Mouse (Mus musculus) embryo, embryonic 10 days (tissue): Measurements from ENCODE around the gene Hdac9.
"Not testable (repeated sequence)": the region's sequence is repeated elsewhere in the genome, so short reads cannot be mapped to it uniquely, and the experiment has no call there.

Source experiments
- DNase-seq: peaks from one replicate; pipeline ENCODE4 v3.0.0-alpha.2; 2015; ENCODE audit warnings: low spot score

Hdac9 gene

DNA sequence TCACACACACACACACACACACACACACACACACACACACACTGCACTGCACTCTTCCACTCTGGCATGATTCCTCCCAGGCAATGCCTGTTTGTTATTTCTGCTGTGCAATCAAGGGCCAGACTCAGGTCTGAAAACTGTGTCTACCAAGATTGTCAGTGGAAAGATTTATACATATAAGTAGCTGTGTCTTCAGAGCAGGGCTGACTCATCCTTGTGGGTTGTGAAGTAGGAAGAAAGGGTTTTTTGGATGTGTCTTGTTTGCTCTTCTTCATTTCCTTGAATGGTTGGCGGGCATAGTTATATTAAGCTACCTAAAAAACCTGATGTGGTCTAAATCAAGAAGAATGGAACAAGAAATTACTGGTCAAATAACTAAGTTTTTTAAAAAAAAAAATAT, 825.0 kb downstream of the Hdac9 start:
- DNase-seq, result no peak

DNA sequence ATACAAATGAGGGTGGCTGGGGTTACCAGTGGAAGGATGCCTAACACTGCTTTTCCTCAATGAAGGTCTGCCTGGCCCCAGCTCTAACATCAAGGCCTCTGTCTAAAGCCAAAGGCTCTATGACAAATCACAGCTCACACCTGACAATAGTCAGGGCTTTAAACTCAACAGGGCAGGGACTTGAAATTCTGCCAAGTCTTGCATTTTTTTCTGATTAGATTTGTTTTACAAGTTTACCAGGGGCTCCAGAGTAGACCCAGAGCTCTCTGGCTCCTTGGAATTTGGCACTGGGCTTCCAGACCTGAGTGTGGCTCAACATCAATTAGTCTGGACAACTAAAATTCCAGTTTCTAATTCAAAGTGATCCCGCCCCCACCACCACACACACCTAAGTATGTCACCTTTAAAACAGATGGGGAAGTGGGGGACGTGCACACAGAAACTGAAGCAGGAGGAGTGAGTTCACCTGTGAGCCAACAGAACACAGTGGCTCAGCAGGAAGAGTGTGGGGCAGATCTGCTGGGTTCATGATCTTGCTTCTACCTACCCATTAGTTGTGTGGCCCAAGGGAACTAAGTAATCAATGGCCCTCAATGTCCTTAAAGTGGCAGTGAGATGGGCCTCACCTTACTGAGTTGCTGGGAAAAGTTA, 829.5 kb downstream of the Hdac9 start:
- DNase-seq, result no peak

DNA sequence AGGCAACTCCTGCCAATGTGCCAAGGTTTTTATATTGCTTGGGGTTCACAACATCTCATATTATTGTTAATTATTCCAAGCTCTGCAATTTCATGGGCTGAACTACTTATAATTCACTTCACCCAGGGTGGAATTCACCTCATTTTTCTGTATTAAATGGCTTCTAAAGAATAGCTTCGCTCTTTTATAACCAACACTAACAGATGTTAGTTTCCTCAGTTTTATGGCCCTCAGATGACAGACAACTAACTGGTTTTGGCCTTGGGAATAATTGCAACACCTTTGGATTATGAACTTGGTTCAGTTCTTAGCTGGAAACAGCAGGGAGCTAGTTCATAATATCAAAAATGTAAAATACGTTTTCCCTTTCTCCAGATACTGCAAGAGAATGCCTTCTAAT, 839.9 kb downstream of the Hdac9 start:
- DNase-seq, result no peak

DNA sequence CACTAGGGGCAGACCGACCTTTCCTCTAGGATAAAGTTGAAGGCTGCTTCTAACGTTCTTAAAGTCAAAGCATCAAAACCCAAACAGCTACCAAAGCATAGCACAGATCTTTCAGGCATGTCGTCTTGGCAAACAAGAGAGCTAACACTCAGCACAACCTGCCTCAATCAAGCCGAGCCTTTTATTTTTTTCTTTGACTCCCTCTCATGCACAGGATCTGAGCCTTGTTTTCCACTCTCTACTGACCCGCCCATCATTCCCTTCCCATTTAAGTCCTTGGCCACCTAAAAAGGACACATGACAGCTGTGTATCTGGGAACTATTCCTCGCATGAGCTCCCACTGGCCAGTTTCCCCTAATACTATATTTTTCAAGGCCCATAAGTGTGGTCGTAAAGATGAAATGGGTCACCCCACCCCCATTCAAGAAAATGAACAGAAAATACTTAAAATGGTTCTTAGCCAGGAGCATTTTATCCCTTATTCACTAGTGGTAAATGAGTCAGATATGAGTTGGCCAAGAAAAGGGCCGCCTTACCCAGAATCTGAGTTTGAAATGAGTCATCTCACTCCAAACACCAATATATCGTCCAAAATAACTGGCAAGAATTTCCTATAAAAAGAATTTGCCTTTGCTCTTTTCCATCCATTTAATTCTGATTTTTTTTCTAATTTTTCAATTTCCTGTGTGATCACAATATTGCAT, 840.9 kb downstream of the Hdac9 start:
- DNase-seq, result no peak

DNA sequence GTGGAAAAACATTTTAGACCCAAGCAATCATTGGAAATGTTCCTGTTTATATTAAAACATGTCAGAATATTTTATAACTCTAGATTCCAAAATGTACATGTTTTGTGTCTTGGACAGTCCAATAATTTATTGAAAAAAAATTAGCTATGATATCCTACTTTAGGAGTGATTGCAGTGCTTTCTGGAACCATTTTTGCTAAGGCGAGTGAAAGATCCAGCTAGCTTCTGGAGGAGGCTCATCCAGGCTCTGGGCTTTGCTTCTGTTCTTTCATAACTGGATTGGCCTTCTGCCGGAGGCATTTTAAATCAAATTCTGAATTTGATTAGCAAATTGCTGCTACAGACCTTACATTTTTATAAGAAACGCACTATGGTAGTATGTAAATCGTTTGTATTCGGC, 864.4 kb downstream of the Hdac9 start:
- DNase-seq, result no peak

DNA sequence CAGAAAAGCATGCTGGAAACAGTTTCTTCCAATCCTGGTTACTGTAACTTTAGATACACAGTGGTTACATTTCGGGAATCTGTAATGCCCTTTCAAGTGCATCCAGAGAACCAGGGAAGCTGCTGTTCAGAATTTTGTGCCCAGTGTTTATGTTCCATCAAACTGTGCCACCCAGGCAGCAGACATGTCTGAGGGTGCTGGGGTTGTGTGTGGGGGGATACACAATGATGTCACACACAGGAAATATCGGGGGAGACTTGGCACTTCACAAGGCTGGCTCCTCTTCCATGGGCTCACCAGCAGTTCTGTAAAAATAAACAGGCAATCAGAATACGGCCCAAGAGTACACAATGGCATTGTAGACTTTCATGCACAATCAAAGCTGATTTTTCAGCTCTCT, 864.9 kb downstream of the Hdac9 start:
- no peak for DNase-seq

DNA sequence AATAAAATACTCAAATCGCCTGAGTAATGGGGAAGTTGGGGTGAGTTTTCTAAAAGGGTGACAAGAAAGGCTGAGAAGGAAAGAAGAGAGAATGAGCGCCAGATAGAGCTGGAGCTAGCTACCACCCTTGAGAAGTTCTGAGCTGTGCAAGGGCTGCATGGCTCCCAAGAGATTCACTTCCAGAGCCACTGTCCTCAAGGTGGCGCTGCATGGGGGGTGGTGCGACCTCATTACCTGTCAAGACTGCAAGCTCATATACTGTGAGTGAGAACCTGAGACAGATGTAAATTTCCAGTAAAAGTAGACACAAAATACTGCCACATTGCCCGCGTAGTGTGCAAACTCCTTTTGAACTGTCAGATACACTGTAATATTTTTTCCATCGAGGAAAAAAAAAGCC, 865.8 kb downstream of the Hdac9 start:
- DNase-seq, result peak; percentile 31

DNA sequence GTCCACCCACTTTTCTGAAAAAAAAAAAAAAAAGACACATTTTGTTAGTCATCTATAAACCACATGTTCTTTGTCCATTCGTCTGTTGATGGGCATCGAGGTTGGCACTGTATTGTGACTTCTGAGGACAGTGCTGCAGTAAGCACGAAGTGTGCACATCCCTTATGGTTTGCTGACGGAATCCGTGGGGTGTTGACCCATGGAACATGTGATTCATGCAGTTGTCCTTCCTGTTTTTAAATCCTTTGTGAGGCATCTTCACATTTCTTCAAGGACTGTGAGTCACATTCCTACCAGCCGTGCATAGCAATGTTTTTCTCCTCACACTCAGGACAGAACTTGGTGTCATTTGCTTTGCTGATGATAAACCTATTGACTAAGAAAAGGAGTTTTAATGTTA, 875.9 kb downstream of the Hdac9 start:
- DNase-seq, result no peak

DNA sequence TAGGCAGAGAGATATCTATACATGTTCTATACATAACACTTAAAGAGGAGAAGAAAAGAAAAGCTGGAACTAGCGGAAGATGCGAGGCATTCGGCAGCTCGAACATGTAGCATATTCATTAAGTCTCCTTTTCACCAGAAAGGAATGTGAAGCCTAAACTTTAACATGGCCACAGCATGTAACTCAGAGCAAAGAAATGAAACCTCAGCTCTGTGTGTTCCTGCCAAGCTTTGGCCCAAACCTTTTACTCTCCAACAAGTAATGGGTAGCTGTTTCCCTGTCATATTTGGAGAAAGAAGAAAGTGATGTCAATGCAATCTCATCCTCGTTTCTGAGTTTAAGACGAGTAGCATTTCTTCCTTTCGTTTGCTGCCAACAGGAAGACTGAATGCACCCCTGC, 876.8 kb downstream of the Hdac9 start:
- DNase-seq, result no peak

DNA sequence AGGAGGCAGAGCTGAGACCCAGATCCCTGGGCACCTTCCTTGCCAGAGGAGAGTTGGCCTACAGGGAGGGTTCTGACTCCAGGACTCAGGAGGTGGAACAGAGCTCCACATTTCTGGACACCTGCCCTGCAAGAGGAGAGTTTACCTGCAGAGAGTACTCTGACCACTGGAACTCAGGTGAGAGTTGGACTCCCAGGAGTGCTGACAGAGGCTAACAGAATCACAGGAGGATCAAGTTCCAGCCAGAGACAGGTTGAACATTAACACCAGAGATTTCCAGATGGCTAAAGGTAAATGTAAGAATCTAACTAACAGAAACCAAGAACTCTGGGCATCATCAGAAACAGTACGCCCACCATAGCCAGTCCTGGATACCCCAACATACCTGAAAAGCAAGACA, 907.1 kb downstream of the Hdac9 start:
- DNase-seq, result not testable (repeated sequence)
